Mouse (Mus musculus): ENCODE data around the gene Xndc1. TPM values are rescaled to one million over a fixed set of nuclear protein-coding genes. Genes with fewer than 3 reads are reported as not detected.
A peak's percentile ranks its signal among the peaks of the same experiment; 100 is the strongest.

Xndc1 gene
- polyA plus RNA-seq, 1 experiment: 13.2 TPM

GRCm38 (mm10) chr7:102080311-102080710, 15.0 kb downstream of the Xndc1 start:
- no peaks in the 10 kb centered on the region for H3K4me1 ChIP-seq (ENCODE audit: control insufficient read depth, insufficient read depth, low read length)
- 0 out of 2 replicates have a peak, but pooled peaks cover 2% of the 10 kb centered on the region for H3K36me3 ChIP-seq (ENCODE audit: control insufficient read depth, insufficient read depth, low read length)
- H3K27ac ChIP-seq (ENCODE audit: insufficient read depth, low read depth, low read length): peak overlapping the region; percentile 5; the same call in 1 of the 2 replicates
- no peaks in the 10 kb centered on the region for H3K27me3 ChIP-seq (replicated peaks; ENCODE audit: control insufficient read depth, insufficient read depth, low read length)
- DNase-seq: peak; percentile 48
- no peak for TF ChIP-seq CTCF (conservative IDR thresholded peaks at IDR 0.05; ENCODE audit: insufficient read depth, insufficient read length, low read depth, low read length)
- TF ChIP-seq POLR2A (IDR thresholded peaks at IDR 0.05; ENCODE audit: low read depth, low read length): no peak
- peak overlapping the region; percentile 35; the same call in 1 of the 2 replicates for H3K4me3 ChIP-seq (ENCODE audit: insufficient read depth, low read depth, low read length)
- 51% methylated on average over 8 of the region's 8 CpGs for WGBS

GRCm38 (mm10) chr7:102081784-102082183, 16.5 kb downstream of the Xndc1 start:
- H3K27ac ChIP-seq (ENCODE audit: insufficient read depth, low read depth, low read length): no peak overlapping the region
- no peaks in the 10 kb centered on the region for H3K27me3 ChIP-seq (replicated peaks; ENCODE audit: control insufficient read depth, insufficient read depth, low read length)
- WGBS: 94% methylated on average over 5 of the region's 5 CpGs
- H3K36me3 ChIP-seq (ENCODE audit: control insufficient read depth, insufficient read depth, low read length): 0 out of 2 replicates have a peak, but pooled peaks cover 2% of the 10 kb centered on the region
- no peaks in the 10 kb centered on the region for H3K4me1 ChIP-seq (ENCODE audit: control insufficient read depth, insufficient read depth, low read length)
- TF ChIP-seq CTCF (conservative IDR thresholded peaks at IDR 0.05; ENCODE audit: insufficient read depth, insufficient read length, low read depth, low read length) (no peak), POLR2A (IDR thresholded peaks at IDR 0.05; ENCODE audit: low read depth, low read length) (no peak)
- no peak for DNase-seq
- H3K4me3 ChIP-seq (ENCODE audit: insufficient read depth, low read depth, low read length): no peak overlapping the region

GRCm38 (mm10) chr7:102082816-102083215, 17.5 kb downstream of the Xndc1 start, which contains the start of gene Trpc2:
Trpc2 (plus strand) TSS chr7:102083116.
- Histone ChIP-seq H3K27ac (ENCODE audit: insufficient read depth, low read depth, low read length) (no peak within 1 kb of the TSS), H3K27me3 (replicated peaks; ENCODE audit: control insufficient read depth, insufficient read depth, low read length) (no peaks in the 10 kb centered on the region), H3K4me3 (ENCODE audit: insufficient read depth, low read depth, low read length) (no peak within 1 kb of the TSS), H3K4me1 (ENCODE audit: control insufficient read depth, insufficient read depth, low read length) (no peaks in the 10 kb centered on the region), H3K36me3 (ENCODE audit: control insufficient read depth, insufficient read depth, low read length) (0 out of 2 replicates have a peak, but pooled peaks cover 2% of the 10 kb centered on the region)
- no peak for TF ChIP-seq CTCF (conservative IDR thresholded peaks at IDR 0.05; ENCODE audit: insufficient read depth, insufficient read length, low read depth, low read length)
- TF ChIP-seq POLR2A (IDR thresholded peaks at IDR 0.05; ENCODE audit: low read depth, low read length): no peak
- no peak for DNase-seq
- WGBS: 86% methylated on average over 5 of the region's 5 CpGs

- 86% methylated on average over 26 of the region's 26 CpGs for WGBS
- H3K27ac ChIP-seq (ENCODE audit: insufficient read depth, low read depth, low read length): no peak overlapping the region
- H3K36me3 ChIP-seq (ENCODE audit: control insufficient read depth, insufficient read depth, low read length): 0 out of 2 replicates have a peak, but pooled peaks cover 2% of the 10 kb centered on the region
- H3K4me1 ChIP-seq (ENCODE audit: control insufficient read depth, insufficient read depth, low read length): no peaks in the 10 kb centered on the region
- DNase-seq: no peak
- H3K4me3 ChIP-seq (ENCODE audit: insufficient read depth, low read depth, low read length): no peak overlapping the region
- TF ChIP-seq CTCF (conservative IDR thresholded peaks at IDR 0.05; ENCODE audit: insufficient read depth, insufficient read length, low read depth, low read length) (no peak), POLR2A (IDR thresholded peaks at IDR 0.05; ENCODE audit: low read depth, low read length) (no peak)
- no peaks in the 10 kb centered on the region for H3K27me3 ChIP-seq (replicated peaks; ENCODE audit: control insufficient read depth, insufficient read depth, low read length)
Measured at GRCm38 (mm10) chr7:102084041-102084696, 18.9 kb downstream of the Xndc1 start.

- 79% methylated on average over 4 of the region's 4 CpGs for WGBS
- H3K27ac ChIP-seq (ENCODE audit: insufficient read depth, low read depth, low read length): no peak overlapping the region
- no peaks in the 10 kb centered on the region for H3K36me3 ChIP-seq (ENCODE audit: control insufficient read depth, insufficient read depth, low read length)
- H3K4me1 ChIP-seq (ENCODE audit: control insufficient read depth, insufficient read depth, low read length): no peaks in the 10 kb centered on the region
- no peak for TF ChIP-seq CTCF (conservative IDR thresholded peaks at IDR 0.05; ENCODE audit: insufficient read depth, insufficient read length, low read depth, low read length)
- no peak for DNase-seq
- no peaks in the 10 kb centered on the region for H3K27me3 ChIP-seq (replicated peaks; ENCODE audit: control insufficient read depth, insufficient read depth, low read length)
- no peak overlapping the region for H3K4me3 ChIP-seq (ENCODE audit: insufficient read depth, low read depth, low read length)
Measured at GRCm38 (mm10) chr7:102087336-102087735, 22.0 kb downstream of the Xndc1 start.

- 9% methylated on average over 30 of the region's 30 CpGs for WGBS
- H3K4me3 ChIP-seq (ENCODE audit: insufficient read depth, low read depth, low read length): peak overlapping the region; percentile 37
- no peaks in the 10 kb centered on the region for H3K27me3 ChIP-seq (replicated peaks; ENCODE audit: control insufficient read depth, insufficient read depth, low read length)
- peaks cover 4% of the 10 kb centered on the region; the same call in 1 of the 2 replicates for H3K4me1 ChIP-seq (ENCODE audit: control insufficient read depth, insufficient read depth, low read length)
- DNase-seq: peak; percentile 26
- no peak overlapping the region for H3K27ac ChIP-seq (ENCODE audit: insufficient read depth, low read depth, low read length)
- TF ChIP-seq CTCF (conservative IDR thresholded peaks at IDR 0.05; ENCODE audit: insufficient read depth, insufficient read length, low read depth, low read length) (no peak), POLR2A (IDR thresholded peaks at IDR 0.05; ENCODE audit: low read depth, low read length) (no peak)
- H3K36me3 ChIP-seq (ENCODE audit: control insufficient read depth, insufficient read depth, low read length): no peaks in the 10 kb centered on the region
Measured at GRCm38 (mm10) chr7:102099760-102100661, 34.7 kb downstream of the Xndc1 start.

- 65% methylated on average over 5 of the region's 5 CpGs for WGBS
- no peaks in the 10 kb centered on the region for H3K27me3 ChIP-seq (replicated peaks; ENCODE audit: control insufficient read depth, insufficient read depth, low read length)
- TF ChIP-seq POLR2A (IDR thresholded peaks at IDR 0.05; ENCODE audit: low read depth, low read length): no peak
- no peak for TF ChIP-seq CTCF (conservative IDR thresholded peaks at IDR 0.05; ENCODE audit: insufficient read depth, insufficient read length, low read depth, low read length)
- H3K4me1 ChIP-seq (ENCODE audit: control insufficient read depth, insufficient read depth, low read length): peaks cover 4% of the 10 kb centered on the region; the same call in 1 of the 2 replicates
- no peak for DNase-seq
- H3K4me3 ChIP-seq (ENCODE audit: insufficient read depth, low read depth, low read length): no peak overlapping the region
- no peak overlapping the region for H3K27ac ChIP-seq (ENCODE audit: insufficient read depth, low read depth, low read length)
- no peaks in the 10 kb centered on the region for H3K36me3 ChIP-seq (ENCODE audit: control insufficient read depth, insufficient read depth, low read length)
Measured at GRCm38 (mm10) chr7:102100868-102101267, 35.6 kb downstream of the Xndc1 start.

Measured in kidney, adult 2 months (tissue).